Mouse (Mus musculus) gastrocnemius, postnatal 14 days (tissue): ENCODE data around the gene Gramd1a. TPM values are rescaled to one million over a fixed set of nuclear protein-coding genes. Genes with fewer than 3 reads are reported as not detected.

Source experiments
- DNase-seq: peaks from one replicate; pipeline ENCODE4 v3.0.0; 2021; ENCODE audit warnings: mixed read lengths
- intact Hi-C: fragments of 180-260 bp; cut with DNase I; formaldehyde crosslinking; loops from one replicate; pipeline ENCODE4 v1.15.1; 2025; ENCODE audit warnings: low total_unique reads
- total RNA-seq, 2 experiments: library from RNA; stranded (reverse); gene quantifications; 2 replicates each; pipeline ENCODE4 v1.2.3; 2021

Gramd1a gene
- total RNA-seq, 2 experiments from 2014 or later = 23.9 to 36.8 TPM

DNA sequence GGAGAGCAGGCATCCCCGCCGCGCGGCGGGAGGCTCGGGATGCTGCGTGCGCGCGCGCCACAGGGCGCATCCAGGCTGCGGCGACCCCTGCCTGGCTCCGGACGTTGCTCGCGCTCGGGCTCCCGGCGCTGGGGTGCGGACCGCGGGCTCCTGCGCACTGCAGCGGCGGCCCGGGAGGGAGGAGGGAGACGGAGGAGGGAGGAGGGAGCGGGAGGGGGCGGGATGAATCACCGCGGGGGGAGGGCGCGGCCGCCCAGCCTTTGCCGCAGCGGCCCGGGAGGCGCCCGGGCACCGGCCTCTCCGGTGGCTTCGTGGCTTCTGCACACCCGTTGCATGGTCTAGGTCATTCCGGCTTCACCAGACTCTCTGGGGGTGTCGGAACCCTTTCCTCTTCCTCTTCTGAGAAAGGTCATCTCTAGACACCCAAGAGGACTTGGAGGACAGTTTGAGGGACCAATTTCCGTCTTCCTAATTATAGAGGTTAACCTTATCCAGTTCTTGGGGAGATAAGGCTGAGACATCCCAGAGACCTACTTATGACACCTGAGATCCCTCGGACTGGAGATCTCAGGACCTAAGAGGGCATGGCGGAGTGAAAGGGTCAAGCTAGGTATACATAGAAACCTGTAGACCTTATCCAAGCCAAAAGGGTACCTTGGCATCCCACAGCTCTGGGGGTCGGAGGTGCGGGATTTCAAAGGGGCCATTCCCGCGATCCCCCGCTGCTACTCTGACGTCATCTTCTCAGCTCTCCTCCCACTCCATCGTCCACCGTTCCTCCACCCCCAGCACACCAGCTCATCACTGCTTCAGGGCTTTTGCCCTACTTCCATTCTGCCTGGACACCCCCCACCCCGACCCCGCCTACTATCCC lies 28.6 kb downstream of the Gramd1a start, which contains the start of gene Scn1b:
Scn1b (minus strand) TSS at position 153 of the 874 bp plus-strand sequence.
- DNase-seq = peak; percentile 83
- intact Hi-C loops = loop anchor here (2.0 kb wide), 1 partner anchor 22 kb away; no protein-coding TSS in a partner anchor

GRCm38 (mm10) chr7:31126211-31126751 lies 29.4 kb downstream of the Gramd1a start:
- intact Hi-C loops = loop anchor here (2.0 kb wide), 1 partner anchor 23 kb away; no protein-coding TSS in a partner anchor
- peak; percentile 70 for DNase-seq

DNA sequence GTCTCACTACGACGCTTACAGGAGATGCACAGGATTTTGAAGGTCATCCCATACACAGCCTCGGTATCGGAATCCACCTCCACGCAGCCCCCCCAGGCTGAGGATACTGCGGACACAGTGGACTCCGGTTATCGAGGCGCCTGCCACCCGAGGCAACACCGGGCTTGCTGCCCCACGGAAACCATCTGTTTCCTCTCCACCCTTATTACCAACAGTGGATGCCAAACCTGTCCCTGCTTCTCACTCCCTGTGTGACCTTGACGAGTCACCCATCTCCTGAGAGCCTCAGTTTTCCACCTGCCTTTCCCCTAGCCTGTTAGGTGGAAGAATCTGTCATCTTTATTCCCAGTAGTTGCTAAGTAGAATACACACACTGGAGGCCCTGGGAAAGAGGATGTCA lies 30.6 kb downstream of the Gramd1a start:
- DNase-seq = no peak
- intact Hi-C loops = no loop called here

- no peak for DNase-seq
- intact Hi-C loops = no loop called here
These were observed 31.3 kb downstream of the Gramd1a start for GRCm38 (mm10) chr7:31124381-31124780.

DNA sequence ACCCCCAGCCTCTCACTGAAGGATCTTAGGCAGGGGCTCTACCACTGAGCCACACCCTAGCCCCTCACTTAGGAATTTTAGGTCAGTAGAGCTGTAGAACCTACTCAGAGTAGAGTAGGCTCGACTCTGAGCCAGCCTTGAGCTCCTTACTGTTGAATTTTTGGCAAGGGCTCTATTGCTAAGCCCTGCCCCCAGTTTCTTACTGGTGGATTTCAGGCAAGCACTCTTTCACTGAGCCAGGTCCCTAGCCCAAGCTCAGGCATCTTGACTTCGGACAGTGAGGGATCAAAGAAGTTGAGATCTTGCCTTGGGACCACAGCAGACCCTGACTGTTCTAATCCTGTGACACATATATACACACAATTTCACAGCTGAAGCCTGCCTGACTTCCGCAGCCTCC lies 32.0 kb downstream of the Gramd1a start:
- intact Hi-C loops = no loop called here
- no peak for DNase-seq

DNA sequence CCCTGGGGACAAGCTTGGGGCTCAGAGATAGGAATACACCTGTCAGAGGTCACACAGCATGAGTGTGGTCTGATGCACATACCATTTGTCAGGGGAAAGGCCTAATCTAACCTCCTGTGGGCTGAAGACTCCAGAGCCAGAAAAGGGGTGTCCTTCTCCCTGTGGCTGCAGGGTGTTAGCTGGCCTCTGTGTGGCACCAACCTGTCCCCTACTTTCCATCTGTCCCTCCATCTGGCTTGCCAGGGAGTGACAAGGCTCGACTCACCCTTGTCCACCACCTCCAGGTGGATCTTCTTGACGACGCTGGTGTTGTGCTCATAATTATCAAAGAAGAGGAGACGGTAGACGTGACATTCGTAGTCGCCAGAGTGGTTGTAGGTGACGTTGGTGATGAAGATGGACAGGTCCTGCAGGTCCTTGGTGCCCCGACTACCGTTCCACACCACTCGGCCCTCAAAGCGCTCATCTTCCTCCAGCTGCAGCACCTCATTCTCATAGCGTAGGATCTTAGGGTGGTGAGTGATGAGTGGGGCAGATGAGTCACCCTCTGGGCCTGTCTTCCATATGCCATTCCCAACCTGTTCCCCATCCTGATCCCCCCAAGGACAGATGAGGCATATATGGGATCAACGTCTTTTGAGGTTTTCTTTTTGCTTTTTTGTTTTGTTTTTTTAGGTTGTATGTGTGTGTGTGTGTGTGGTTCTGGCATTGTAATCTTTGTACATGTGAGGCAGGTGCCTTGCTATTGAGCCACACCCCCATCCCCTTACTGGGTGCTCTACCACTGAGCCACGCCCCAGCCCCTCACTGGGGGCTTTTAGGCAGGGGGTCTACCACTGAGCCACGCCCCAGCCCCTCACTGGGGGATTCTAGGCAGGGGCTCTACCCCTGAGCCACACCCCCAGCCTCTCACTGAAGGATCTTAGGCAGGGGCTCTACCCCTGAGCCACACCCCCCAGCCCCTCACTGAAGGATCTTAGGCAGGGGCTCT lies 32.8 kb downstream of the Gramd1a start:
- no peak for DNase-seq
- intact Hi-C loops = no loop called here

DNA sequence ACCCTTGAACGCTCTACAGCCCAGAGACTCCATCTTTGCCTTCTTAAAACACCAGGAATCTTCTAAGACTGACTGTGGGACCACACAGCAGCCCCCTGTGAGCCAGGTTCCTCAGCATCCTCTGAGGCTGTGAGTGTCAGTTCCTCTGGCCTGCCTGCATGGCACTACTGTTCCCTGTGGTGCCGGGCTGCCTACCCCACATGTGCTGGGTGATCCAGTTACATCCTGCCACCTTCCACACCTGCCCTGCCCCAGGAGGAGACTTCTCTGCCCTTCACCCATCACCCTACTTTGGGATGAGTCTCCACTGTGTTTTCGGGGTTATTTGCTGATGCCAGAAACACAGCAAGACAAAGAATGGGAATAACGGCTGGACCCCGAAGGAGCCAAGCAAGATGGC lies 36.1 kb downstream of the Gramd1a start:
- intact Hi-C loops = no loop called here
- no peak for DNase-seq

- intact Hi-C loops = no loop called here
- DNase-seq = peak; percentile 72
These were observed 37.2 kb downstream of the Gramd1a start for GRCm38 (mm10) chr7:31118486-31118885.

DNA sequence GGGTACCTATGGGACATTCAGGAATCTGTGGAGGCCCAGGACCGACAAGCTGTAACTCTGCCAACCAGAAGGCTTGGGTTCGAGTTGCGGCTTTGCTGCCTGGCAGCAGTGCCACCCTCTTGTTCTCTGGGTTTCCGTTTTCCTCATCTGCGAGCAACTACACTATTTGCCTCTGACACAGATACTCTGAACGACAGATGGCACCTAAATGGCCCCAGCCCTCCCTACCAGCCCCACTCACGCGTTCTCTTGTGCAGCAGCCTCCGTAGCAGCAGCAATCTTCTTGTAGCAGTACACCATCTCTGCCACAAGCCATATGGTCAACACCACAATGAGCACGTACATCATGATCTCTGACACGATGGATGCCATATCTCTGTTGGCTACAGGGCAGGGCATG lies 38.2 kb downstream of the Gramd1a start:
- intact Hi-C loops = no loop called here
- no peak for DNase-seq

DNA sequence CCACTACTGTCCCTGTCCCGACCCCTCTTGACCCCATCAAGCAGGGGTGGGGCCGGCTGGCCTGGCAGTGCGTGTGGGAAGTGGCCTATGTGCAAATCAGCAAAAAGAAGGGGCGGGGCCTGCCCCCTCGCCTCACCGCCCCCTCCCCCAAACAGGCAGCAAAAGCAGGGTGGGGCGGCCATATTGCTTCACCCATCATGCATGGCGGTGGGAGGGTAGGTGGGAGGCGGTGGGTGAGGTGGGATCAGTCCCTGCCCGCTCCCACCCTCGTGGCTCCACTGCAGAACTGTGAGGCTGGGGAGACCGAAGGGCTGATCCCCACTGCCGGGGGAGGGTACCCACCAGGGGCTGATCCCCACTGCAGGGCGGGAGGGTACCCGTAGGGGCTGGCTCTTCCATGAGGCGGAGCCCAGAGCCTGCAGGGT lies 39.0 kb downstream of the Gramd1a start:
- no peak for DNase-seq

GRCm38 (mm10) chr7:31115587-31116043 lies 40.1 kb downstream of the Gramd1a start:
- intact Hi-C loops = no loop called here
- DNase-seq = peak; percentile 79

More for the DNA sequence above, 39.0 kb downstream of the Gramd1a start:
- intact Hi-C loops = no loop called here

GRCm38 (mm10) chr7:31115182-31115581 lies 40.5 kb downstream of the Gramd1a start, which contains the start of gene Hpn:
TSS of gene Hpn (minus strand) at chr7:31115290.
- DNase-seq = no peak

DNA sequence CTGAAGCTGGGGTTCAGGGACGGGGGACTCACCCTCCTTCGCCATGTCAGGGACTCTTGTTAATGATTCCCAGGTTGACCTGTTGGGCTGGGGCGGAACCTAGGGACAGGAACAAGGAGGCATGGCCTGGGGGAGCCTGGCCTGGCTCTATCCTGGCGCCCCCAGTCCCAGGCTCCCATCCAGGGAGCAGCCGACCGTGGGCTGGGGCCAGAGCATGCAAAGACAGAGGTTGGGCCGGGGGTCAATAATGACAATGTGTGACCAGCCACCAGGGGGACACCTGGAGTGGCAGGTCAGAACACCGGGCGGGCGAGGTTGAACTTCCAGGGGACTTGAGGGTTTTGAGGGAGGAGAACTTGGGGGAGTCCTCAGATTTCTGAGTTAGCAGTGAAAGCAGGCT lies 41.0 kb downstream of the Gramd1a start:
- intact Hi-C loops = no loop called here

More at GRCm38 (mm10) chr7:31115182-31115581, 40.5 kb downstream of the Gramd1a start, which contains the start of gene Hpn:
- intact Hi-C loops = no loop called here

GRCm38 (mm10) chr7:31113800-31114199 lies 41.9 kb downstream of the Gramd1a start:
- no peak for DNase-seq
- intact Hi-C loops = no loop called here

More for the DNA sequence above, 41.0 kb downstream of the Gramd1a start:
- no peak for DNase-seq

DNA sequence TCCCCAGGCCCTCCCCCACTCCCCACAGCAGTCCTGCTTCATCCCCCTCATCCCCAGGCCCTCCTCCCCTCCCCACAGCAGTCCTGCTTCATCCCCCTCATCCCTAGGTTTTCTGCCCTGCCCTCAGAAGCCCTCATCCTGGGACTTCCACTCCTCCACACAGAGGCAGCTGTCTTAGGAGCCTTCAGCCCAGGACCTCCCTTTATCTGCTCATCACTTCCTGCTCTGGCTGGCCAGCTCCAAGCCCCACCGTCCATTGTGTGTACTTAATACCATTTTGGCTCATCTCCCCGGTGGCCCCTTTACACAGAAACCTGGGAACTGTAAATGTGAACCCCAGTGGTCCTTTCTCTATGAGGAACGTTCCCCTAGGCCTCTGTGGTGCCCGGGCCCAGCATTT lies 43.7 kb downstream of the Gramd1a start:
- intact Hi-C loops = no loop called here
- no peak for DNase-seq

- intact Hi-C loops = no loop called here
- no peak for DNase-seq
These were observed 44.8 kb downstream of the Gramd1a start for GRCm38 (mm10) chr7:31110861-31111385.

- no peak for DNase-seq
- intact Hi-C loops = no loop called here
These were observed 45.9 kb downstream of the Gramd1a start for GRCm38 (mm10) chr7:31109796-31110195.

DNA sequence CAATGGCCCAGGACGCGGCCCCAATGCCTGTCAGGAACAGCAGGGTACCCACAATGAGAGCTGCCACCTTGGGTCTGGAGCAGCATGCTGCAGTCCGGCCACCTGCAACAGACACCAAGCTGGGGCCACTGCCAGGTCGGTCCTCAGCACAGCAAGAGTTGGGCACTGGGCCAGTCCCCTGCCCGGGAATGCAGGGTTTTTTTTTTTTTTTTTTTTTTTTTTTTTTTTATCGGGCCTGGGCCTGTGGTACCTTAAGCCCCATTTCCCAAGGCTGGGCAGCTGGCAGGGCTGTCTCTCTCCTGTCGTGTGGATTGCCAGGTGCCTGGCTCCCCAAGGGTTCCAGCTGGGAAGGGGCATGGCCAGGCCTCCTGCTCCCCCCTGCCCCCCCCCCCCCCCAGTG lies 46.6 kb downstream of the Gramd1a start:
- intact Hi-C loops = no loop called here

DNA sequence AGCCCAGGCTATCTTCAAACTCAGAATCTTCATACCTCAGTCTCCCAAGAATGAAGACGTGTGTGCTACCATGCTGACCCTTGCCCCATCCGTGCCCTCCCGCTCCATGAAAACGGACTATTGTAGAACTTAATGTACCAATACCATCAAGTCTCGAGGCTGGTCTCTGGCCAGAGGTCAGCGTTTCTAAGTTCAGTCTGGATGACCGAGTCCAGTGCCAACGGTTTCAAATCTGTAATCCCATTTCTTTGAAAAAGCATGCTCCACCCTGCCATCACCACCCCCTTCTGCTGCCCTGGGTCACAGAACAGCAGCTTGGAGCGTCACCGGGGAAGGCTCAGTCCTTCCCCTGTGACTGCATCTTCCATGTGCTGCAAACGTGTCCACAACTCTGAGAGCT lies 47.9 kb downstream of the Gramd1a start:
- intact Hi-C loops = no loop called here
- no peak for DNase-seq

More for the DNA sequence above, 46.6 kb downstream of the Gramd1a start:
- peak; percentile 66 for DNase-seq
